Mouse (Mus musculus) brain, adult 2 months (tissue): ENCODE measurements around the gene Kcnc3.

Experiments used
- DNase-seq: peaks from one replicate; pipeline ENCODE4 v3.0.0; 2011; ENCODE audit warnings: low read depth, low spot score

The Kcnc3 gene

GRCm38 (mm10) chr7:44626966-44627365 is 36.5 kb downstream of the Kcnc3 start:
- DNase-seq: no peak

- DNase-seq: no peak
Measured at GRCm38 (mm10) chr7:44628402-44629034, 38.1 kb downstream of the Kcnc3 start.

- DNase-seq: no peak
Measured at GRCm38 (mm10) chr7:44630437-44630836, 40.0 kb downstream of the Kcnc3 start.

- DNase-seq: no peak
Measured at GRCm38 (mm10) chr7:44632676-44633075, 42.2 kb downstream of the Kcnc3 start.

- DNase-seq: no peak
Measured at GRCm38 (mm10) chr7:44633407-44633806, 42.9 kb downstream of the Kcnc3 start.

- peak; percentile 69 for DNase-seq
Measured at GRCm38 (mm10) chr7:44636684-44637083, 46.2 kb downstream of the Kcnc3 start.

GRCm38 (mm10) chr7:44638663-44639062 is 48.2 kb downstream of the Kcnc3 start:
- no peak for DNase-seq

GRCm38 (mm10) chr7:44640843-44641605 is 50.6 kb downstream of the Kcnc3 start:
- peak; percentile 76 for DNase-seq

- DNase-seq: peak; percentile 69
Measured at GRCm38 (mm10) chr7:44641887-44642286, 51.4 kb downstream of the Kcnc3 start.

GRCm38 (mm10) chr7:44645256-44645655 is 54.8 kb downstream of the Kcnc3 start:
- DNase-seq: no peak

- peak; percentile 88 for DNase-seq
Measured at GRCm38 (mm10) chr7:44645951-44646350, 55.5 kb downstream of the Kcnc3 start.

GRCm38 (mm10) chr7:44647042-44647724 is 56.7 kb downstream of the Kcnc3 start:
- peak; percentile 91 for DNase-seq

GRCm38 (mm10) chr7:44647729-44648128 is 57.3 kb downstream of the Kcnc3 start:
- no peak for DNase-seq

GRCm38 (mm10) chr7:44649094-44649610 is 58.7 kb downstream of the Kcnc3 start:
- no peak for DNase-seq

- DNase-seq: peak; percentile 83
Measured at GRCm38 (mm10) chr7:44649990-44650389, 59.5 kb downstream of the Kcnc3 start.

GRCm38 (mm10) chr7:44651416-44651815 is 61.0 kb downstream of the Kcnc3 start:
- no peak for DNase-seq

- DNase-seq: peak; percentile 27
Measured at GRCm38 (mm10) chr7:44653773-44654172, 63.3 kb downstream of the Kcnc3 start.
